Mouse (Mus musculus) monocyte, adult 5-6 weeks (primary cell): ENCODE results near the gene Ubn1. TPM values are rescaled to one million over a fixed set of nuclear protein-coding genes. Genes with fewer than 3 reads are reported as not detected.
A peak's percentile ranks its signal among the peaks of the same experiment; 100 is the strongest.

ENCODE experiments used
- ATAC-seq: fragments of 153-309, 156-312 bp; replicated peaks from 2 replicates; pipeline ENCODE4 v1.8.0; 2017; ENCODE audit warnings: mild to moderate bottlenecking; ENCODE audit not compliant: low TSS enrichment, insufficient number of reproducible peaks, severe bottlenecking, poor library complexity, low FRiP score
- total RNA-seq: library from RNA; stranded (forward); fragments of 200-1000, 200-491, 200-594 nt; gene quantifications from 3 replicates; pipeline ENCODE4 v1.2.3, GENCODE M21; 2017

Ubn1 gene
- total RNA-seq, result 55.2 to 74.4 TPM (median 61.2 TPM) in 3 replicates

GRCm38 (mm10) chr16:5049774-5050234 lies at the start of gene Ubn1, which contains the start of gene Glyr1:
Gene Ubn1, plus strand, starts transcription at chr16:5050057.
Gene Glyr1, minus strand, starts transcription at chr16:5049863.
- ATAC-seq, result peak; percentile 91

GRCm38 (mm10) chr16:5000611-5001010 lies 49.2 kb upstream of the Ubn1 start:
- ATAC-seq, result no peak

- no peak for ATAC-seq
These were observed 42.8 kb upstream of the Ubn1 start, which contains the start of gene Smim22 for GRCm38 (mm10) chr16:5007067-5007466. Gene Smim22, plus strand, starts transcription at chr16:5007288.

DNA sequence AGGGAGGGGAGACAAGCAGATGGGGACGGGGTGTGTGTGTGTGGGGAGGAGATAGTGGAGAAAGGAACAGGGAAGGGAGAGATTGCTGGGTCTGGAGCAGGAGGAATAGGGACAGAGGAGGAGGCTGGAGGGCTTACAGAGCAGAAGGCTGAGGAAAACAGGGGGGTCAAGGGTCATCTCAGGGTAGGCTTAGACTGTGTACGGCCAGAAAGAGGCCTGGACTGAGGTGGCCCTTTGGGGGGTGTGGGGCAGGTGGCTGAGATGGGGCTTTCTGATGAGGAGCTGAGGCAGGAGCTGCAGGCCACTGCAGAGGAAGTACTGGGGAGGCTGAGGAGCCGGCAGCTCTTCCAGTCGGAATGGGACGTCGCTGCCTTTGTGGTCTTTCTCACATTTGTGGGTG lies 42.4 kb upstream of the Ubn1 start:
- ATAC-seq, result no peak

GRCm38 (mm10) chr16:5008076-5008475 lies 41.8 kb upstream of the Ubn1 start:
- ATAC-seq, result no peak

DNA sequence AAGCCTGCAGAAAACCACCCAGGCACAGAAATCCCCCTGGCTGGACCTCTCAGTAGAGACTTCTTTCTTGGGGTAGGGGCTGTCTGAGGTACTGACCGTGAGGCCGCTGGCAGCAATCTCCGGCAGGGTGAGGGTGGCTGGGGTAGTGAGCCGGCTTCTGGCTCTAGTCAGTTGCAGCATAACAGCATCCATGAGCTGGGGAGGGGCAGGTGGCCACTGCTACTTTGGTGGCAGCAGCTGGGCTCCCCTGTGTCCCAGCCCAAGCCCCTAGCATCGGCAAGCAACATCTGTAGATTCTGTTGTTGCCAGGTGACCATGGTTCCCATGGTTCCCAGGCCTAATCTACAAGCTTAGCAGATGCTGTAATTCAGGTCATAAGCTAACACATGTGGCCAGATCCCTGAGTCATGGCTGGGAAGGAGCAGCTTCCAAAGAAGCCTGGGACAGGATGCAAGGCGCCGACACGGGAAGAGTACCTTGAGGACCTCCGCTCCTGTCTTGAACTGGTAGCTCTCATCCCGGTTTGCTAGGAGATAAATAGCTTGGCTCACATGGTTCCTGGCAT lies 39.4 kb upstream of the Ubn1 start:
- ATAC-seq, result no peak

GRCm38 (mm10) chr16:5011285-5011684 lies 38.6 kb upstream of the Ubn1 start:
- no peak for ATAC-seq

DNA sequence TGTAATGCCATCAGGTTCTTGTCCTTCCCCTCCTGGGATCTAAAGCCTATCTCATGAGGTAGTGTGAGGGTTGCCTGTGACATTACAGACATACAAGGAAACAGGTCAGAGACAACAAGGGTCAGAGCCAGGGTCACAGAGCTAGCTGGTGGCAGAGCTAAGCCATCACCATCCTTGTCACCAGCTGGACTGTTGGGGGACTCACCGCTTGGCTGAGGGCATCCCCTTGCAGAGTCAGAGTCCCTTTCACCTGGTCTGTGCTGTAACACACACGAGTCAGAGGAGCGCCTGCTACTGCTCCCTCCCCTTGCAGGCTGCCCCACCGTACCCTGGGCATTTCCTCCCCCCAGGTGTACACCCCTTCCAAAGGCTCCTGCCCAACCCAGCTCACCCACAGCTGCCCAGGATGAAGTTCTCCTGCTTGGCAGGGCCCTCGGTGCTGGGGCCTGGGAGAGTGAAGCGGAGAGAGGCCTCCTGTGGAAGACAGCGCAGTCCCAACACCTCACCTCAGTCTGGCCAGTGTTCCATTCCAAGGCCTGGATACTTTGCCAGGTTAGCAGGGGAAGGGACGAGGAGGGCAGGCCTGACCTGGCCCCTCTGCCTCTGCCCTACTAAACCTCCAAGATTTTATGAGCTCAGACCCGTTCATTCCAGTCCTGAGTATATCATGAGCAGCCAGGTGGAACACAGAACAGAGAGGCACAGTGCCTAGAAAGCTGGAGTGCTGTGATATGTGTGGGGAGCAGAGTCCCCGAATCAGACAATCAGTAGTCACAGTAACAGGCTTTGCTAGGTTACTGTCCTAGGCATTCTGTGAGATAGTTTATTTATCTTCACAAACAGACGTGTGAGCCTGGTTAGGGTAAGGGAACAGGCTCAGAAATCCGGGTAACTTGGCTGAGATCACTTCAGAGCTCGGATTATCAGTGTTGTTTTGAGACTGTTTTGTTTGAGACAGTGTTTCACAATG lies 37.5 kb upstream of the Ubn1 start:
- no peak for ATAC-seq

- peak; percentile 96 for ATAC-seq
These were observed 36.6 kb upstream of the Ubn1 start, which contains the start of gene Rogdi for GRCm38 (mm10) chr16:5013054-5013838. Gene Rogdi, minus strand, starts transcription at chr16:5013553.

DNA sequence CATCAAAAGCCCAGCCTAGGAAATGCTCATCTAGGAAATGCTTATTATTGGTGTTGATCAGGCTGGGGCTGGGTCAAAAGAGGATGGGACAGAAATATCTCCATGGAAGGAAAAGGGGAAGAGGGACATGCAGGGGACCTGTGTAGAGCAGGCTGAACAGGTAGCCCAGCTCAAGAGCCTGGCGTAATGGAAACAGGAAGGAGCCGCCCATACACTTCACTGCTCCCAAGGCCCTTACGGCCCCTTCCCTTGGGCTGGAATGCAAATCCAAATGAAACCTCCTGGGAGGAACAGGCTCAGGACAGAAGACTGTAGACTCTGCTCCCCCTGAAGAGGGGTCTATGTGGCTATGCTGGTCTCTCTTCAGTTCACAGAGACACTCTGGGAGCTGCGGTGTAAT lies 35.3 kb upstream of the Ubn1 start:
- ATAC-seq, result no peak

- ATAC-seq, result no peak
These were observed 25.8 kb upstream of the Ubn1 start for GRCm38 (mm10) chr16:5024021-5024420.

DNA sequence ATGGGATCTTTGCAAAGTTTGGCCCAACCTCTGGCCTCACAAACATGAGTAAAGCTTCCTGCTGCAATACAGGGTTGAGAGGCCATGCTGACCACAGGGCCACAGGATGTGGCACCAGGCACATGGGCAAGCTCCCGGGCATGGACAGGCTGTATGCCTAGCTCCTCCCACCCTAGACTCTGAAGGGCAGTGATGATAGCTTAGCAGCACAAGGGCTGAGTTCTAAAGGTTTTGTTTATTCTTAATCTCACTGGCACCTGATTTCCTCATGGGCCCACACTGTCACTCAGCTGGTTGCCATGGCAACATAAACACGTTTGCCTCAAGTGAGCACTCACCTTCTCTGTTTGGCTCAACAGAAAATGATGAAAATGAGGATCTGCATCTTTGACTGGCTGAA lies 20.0 kb upstream of the Ubn1 start:
- ATAC-seq, result peak; percentile 85

DNA sequence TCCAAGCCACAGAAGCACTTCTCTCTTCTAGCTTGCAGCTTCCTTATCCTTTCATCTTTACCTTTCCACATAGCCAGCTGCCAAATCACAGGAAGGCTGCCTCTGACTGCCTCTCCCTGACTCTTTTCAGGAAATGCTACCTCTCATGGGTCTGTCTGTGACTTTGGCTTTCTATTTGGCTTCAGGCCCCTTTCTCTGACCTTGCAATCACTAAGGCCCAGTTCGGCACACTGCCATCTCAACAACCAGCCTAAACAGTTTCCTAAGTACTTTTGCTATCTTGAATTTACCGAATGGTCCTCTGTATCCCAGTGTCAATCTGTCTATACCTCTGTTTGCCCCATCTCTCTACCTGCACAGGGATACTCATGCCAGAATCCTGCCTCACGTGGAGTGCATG lies 14.3 kb upstream of the Ubn1 start:
- ATAC-seq, result no peak

- ATAC-seq, result no peak
These were observed 13.1 kb upstream of the Ubn1 start for GRCm38 (mm10) chr16:5036649-5037234.

GRCm38 (mm10) chr16:5045322-5045721 lies 4.5 kb upstream of the Ubn1 start:
- no peak for ATAC-seq

DNA sequence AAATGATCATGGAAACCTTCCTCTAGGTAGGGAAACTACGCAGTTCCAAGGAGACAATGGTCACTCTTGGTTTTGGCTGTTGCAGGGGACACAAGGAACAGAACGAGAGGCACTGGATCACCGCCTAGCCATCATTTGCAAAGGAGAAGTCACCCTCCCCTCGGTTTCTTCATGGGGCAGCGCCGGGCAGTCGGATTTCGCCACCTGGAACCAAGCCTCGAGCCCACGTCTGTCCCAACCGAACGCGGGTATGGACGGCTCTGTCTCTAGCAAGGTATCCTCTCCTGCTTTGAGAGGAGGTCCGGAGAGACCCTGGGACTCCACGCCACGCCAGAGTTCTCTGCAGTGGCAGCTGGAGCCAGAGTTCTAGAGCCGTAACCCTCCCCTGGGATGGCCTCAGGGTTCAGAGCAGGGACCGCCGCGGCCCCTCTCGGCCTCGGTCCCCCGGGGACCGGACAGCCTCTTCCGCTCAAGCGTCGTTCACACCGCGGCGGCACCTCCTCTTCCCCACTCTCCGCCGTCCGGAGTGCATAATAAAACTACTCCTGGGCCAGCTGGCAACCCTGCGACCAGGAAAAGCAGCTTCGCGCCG lies 579 bp upstream of the Ubn1 start:
- peak; percentile 60 for ATAC-seq

- ATAC-seq, result peak; percentile 40; the same call in 1 of the 2 replicates
These were observed 624 bp downstream of the Ubn1 start for GRCm38 (mm10) chr16:5050251-5051110.
